Mouse (Mus musculus) heart, embryonic 15.5 days (tissue): ENCODE data around the gene Flad1. TPM values are rescaled to one million over a fixed set of nuclear protein-coding genes. Genes with fewer than 3 reads are reported as not detected.
"Not testable (repeated sequence)": the region's sequence is repeated elsewhere in the genome, so short reads cannot be mapped to it uniquely, and the experiment has no call there.

Experiments used
- ATAC-seq: fragments of 200-750 bp; cut with Nextera tagmentation; replicated peaks from 2 replicates; pipeline ENCODE4 v1.8.0; 2017; ENCODE audit warnings: low read depth, moderate TSS enrichment; ENCODE audit not compliant: insufficient number of reproducible peaks, insufficient read depth, low FRiP score
- H3K27ac ChIP-seq: fragments of 300-500 bp; sonication (generic); 2 replicates; pipeline ENCODE4 v1.5.1; 2015; ENCODE audit warnings: mild to moderate bottlenecking, inconsistent platforms
- H3K27me3 ChIP-seq: fragments of 300-500 bp; sonication (generic); 2 replicates; pipeline ENCODE4 v1.6.1; 2015; ENCODE audit warnings: inconsistent platforms
- H3K36me3 ChIP-seq: fragments of 300-500 bp; sonication (generic); 2 replicates; pipeline ENCODE4 v1.6.1; 2015; ENCODE audit warnings: mild to moderate bottlenecking, inconsistent platforms
- H3K4me1 ChIP-seq: fragments of 300-500 bp; sonication (generic); replicated peaks from 2 replicates; pipeline ENCODE4 v1.6.1; 2015; ENCODE audit warnings: inconsistent platforms
- H3K4me2 ChIP-seq: fragments of 300-500 bp; sonication (generic); 2 replicates; pipeline ENCODE4 v1.6.1; 2015; ENCODE audit warnings: inconsistent platforms, mild to moderate bottlenecking, moderate library complexity
- H3K4me3 ChIP-seq: fragments of 300-500 bp; sonication (generic); 2 replicates; pipeline ENCODE4 v1.5.1; 2015; ENCODE audit warnings: mild to moderate bottlenecking, inconsistent platforms
- H3K9ac ChIP-seq: fragments of 300-500 bp; sonication (generic); 2 replicates; pipeline ENCODE4 v1.6.1; 2015; ENCODE audit warnings: mild to moderate bottlenecking, inconsistent platforms
- H3K9me3 ChIP-seq: fragments of 300-500 bp; sonication (generic); replicated peaks from 2 replicates; pipeline ENCODE4 v1.6.1; 2016; ENCODE audit warnings: inconsistent platforms
- WGBS: fragments of 180-500 bp; shearing (Covaris S2); methylation state at CpG from one replicate; pipeline ENCODE4 v1.1.7; 2015; ENCODE audit warnings: mixed read lengths; 5-methylcytosine and 5-hydroxymethylcytosine counted together
- polyA plus RNA-seq: library from polyadenylated mRNA; unstranded; fragments of >200 nt; fragmentation: Nextera tagmentation; extraction: Ambion mirVana; gene quantifications from 2 replicates; pipeline ENCODE4 v1.2.1, GENCODE M21; 2015

Flad1 gene
- polyA plus RNA-seq, 1 experiment from 2014 or later: 34.0 TPM

DNA sequence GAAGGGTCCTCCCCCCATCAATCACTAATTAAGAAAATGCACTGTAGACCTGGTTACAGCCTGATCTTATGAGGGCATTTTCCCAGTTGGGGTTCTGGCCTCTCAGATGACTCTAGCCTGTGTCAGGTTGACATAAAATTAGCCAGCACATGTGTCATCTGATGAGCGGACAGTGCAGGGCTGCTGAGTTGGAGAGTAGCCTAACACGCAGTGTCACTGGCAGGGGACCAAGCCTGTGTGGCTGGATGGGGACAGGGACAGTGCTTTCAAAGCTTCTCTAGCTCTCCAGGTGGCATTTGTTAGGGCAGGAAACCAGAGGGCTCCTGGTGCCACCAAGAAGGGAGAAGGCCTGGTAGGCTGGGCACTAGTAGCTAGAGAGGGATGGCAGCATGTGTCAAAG is 29.0 kb upstream of the Flad1 start:
- Histone ChIP-seq H3K9me3 (no peaks in the 10 kb centered on the region), H3K4me1 (peaks cover 20% of the 10 kb centered on the region), H3K9ac (no peak overlapping the region), H3K4me3 (no peak overlapping the region), H3K27ac (no peak overlapping the region), H3K4me2 (no peak overlapping the region), H3K27me3 (no peaks in the 10 kb centered on the region), H3K36me3 (peaks cover 27% of the 10 kb centered on the region)
- ATAC-seq: no peak
- WGBS: 84% methylated on average over 2 of the region's 2 CpGs

DNA sequence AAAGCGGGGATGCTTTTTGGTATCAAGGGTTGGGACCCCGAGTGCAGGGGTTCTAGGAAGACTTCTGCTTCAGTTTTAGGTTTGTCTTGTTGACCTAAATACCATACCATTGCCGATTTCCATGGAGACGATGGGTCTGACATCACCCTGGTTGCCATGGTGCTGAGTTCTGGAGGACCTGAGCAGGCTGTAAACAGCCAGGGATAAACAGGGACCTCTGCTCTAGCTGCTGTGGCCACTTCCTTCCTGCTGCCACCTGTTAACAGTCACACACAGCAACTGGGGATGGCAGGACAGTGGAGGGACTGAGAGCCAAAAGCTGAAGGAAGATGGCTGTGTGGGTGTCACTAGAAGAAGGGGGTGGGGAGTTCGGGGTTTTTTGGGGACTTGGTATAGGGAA is 25.6 kb upstream of the Flad1 start:
- Histone ChIP-seq H3K9ac (peak overlapping the region; percentile 66), H3K4me1 (peaks cover 28% of the 10 kb centered on the region), H3K27ac (peak overlapping the region; percentile 76), H3K27me3 (no peaks in the 10 kb centered on the region), H3K4me3 (peak overlapping the region; percentile 60), H3K4me2 (peak overlapping the region; percentile 70), H3K9me3 (no peaks in the 10 kb centered on the region), H3K36me3 (peaks cover 25% of the 10 kb centered on the region)
- 28% methylated on average over 5 of the region's 5 CpGs for WGBS
- ATAC-seq: 0 out of 2 replicates have a peak, but pooled peaks have one; percentile 33

DNA sequence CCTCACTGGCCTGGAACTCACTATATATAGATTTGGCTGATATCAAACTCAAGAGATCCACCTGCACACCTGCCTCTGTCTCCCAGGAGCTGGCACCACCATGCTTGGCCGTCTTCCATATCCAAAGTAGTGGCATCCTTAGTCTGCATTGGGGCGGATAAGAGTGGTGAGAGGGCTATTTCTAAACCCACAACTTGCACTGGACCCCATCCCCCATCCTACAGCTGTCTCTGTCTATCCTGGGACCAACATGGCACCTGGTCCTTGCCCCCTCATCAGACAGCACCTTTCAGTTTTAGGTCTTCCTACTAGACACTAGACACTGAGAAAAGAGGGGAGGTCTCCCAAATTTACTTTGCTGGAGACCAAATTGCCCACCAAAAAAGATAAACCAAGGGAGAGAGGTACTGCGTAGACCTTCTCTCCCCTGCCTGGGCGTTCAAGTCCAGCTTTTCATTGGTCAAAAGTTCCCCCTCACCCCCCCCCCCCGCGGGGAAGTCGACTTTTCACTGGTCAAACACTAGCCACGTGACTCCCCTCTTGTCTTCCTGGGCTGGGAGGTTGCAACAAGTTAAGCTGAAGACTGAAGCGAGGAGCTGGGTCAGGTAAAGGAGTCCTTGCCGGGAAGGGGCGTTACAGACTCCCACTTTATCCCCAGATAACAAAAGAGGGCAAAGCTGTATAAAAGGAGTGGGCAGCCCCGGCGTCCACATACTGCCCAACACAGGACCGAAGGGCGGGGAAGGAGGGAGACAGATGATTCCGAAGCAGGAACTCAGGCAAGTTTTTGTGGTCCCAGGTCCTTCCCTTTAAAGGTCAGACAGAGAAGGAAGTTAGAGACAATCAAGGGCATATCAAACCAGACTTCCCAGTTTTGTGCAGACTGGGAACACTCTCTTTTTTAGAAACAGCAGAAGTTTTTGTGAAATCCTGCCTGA is 24.8 kb upstream of the Flad1 start, which contains the start of gene Pbxip1:
Gene Pbxip1 (plus strand): TSS at position 531 of the 938 bp plus-strand sequence.
- 3% methylated on average over 16 of the region's 16 CpGs for WGBS
- Histone ChIP-seq H3K4me3 (peak within 1 kb of the TSS; percentile 60), H3K36me3 (peaks cover 29% of the 10 kb centered on the region), H3K9ac (peak within 1 kb of the TSS; percentile 66), H3K27ac (peak within 1 kb of the TSS; percentile 76), H3K9me3 (no peaks in the 10 kb centered on the region), H3K4me1 (peaks cover 35% of the 10 kb centered on the region), H3K4me2 (peak within 1 kb of the TSS; percentile 70), H3K27me3 (no peaks in the 10 kb centered on the region)
- peak; percentile 66 for ATAC-seq

DNA sequence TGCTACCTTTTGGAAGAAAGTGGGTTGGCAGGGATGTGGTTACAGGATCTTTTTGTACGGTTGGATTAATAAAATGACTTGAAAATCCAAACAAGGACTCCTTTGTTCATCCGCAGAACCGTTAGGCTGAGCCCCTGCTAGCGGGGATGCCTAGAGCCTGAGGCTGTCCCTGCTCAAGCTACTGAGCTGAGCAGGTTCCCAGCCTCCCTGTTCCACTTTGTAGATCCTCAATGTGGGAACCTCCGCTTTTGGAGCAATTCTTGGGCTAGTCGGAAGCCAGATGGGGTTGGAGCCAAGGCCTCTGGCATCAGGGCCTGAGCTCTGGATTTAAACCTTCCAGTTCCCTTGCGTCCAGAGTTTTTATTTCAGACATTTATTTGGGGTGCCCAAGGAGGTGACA is 23.4 kb upstream of the Flad1 start:
- Histone ChIP-seq H3K4me1 (peaks cover 41% of the 10 kb centered on the region), H3K9ac (no peak overlapping the region), H3K27me3 (no peaks in the 10 kb centered on the region), H3K27ac (no peak overlapping the region), H3K4me2 (no peak overlapping the region), H3K9me3 (no peaks in the 10 kb centered on the region), H3K36me3 (peaks cover 25% of the 10 kb centered on the region), H3K4me3 (no peak overlapping the region)
- 76% methylated on average over 7 of the region's 7 CpGs for WGBS
- ATAC-seq: no peak

DNA sequence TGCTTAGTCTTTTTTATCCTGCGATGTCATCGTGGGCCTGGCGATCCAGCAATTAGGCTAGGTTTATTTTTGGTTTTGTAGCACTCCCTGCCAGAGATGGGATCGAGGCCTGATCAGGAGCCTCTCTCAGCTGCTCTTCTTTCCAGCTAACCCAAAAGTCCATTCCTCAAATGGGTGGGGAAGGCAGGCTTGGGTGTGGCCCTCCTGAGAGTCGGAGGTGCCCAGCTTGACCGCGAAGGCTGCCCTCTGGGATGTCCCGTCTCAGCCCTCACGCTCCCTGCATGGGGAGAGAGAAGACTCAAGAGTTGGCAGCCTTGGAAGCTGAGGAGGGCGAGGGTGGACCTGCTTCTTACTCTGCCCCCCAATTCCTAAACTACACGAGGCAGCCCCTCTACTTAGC is 22.9 kb upstream of the Flad1 start:
- Histone ChIP-seq H3K9me3 (no peaks in the 10 kb centered on the region), H3K27me3 (no peaks in the 10 kb centered on the region), H3K27ac (no peak overlapping the region), H3K9ac (no peak overlapping the region), H3K36me3 (peaks cover 22% of the 10 kb centered on the region), H3K4me1 (peaks cover 41% of the 10 kb centered on the region), H3K4me2 (no peak overlapping the region), H3K4me3 (no peak overlapping the region)
- ATAC-seq: no peak
- 77% methylated on average over 11 of the region's 11 CpGs for WGBS

DNA sequence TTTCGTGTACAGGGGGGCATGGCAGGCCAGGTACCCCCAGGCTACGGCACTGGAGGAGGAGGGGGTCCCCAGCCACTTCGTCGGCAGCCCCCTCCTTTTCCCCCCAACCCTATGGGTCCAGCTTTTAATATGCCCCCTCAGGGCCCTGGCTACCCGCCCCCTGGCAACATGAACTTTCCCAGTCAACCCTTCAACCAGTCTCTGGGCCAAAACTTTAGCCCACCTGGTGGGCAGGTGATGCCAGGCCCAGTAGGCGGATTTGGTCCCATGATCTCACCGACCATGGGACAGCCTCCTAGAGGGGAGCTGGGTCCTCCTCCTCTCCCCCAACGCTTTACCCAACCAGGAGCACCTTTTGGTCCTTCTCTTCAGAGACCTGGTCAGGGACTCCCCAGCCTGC is 20.9 kb upstream of the Flad1 start:
- 92% methylated on average over 8 of the region's 8 CpGs for WGBS
- ATAC-seq: no peak
- H3K9ac ChIP-seq: no peak overlapping the region
- no peaks in the 10 kb centered on the region for H3K27me3 ChIP-seq
- no peaks in the 10 kb centered on the region for H3K9me3 ChIP-seq
- no peak overlapping the region for H3K4me3 ChIP-seq
- H3K36me3 ChIP-seq: peaks cover 31% of the 10 kb centered on the region
- no peak overlapping the region for H3K4me2 ChIP-seq
- no peak overlapping the region for H3K27ac ChIP-seq
- peaks cover 34% of the 10 kb centered on the region for H3K4me1 ChIP-seq

DNA sequence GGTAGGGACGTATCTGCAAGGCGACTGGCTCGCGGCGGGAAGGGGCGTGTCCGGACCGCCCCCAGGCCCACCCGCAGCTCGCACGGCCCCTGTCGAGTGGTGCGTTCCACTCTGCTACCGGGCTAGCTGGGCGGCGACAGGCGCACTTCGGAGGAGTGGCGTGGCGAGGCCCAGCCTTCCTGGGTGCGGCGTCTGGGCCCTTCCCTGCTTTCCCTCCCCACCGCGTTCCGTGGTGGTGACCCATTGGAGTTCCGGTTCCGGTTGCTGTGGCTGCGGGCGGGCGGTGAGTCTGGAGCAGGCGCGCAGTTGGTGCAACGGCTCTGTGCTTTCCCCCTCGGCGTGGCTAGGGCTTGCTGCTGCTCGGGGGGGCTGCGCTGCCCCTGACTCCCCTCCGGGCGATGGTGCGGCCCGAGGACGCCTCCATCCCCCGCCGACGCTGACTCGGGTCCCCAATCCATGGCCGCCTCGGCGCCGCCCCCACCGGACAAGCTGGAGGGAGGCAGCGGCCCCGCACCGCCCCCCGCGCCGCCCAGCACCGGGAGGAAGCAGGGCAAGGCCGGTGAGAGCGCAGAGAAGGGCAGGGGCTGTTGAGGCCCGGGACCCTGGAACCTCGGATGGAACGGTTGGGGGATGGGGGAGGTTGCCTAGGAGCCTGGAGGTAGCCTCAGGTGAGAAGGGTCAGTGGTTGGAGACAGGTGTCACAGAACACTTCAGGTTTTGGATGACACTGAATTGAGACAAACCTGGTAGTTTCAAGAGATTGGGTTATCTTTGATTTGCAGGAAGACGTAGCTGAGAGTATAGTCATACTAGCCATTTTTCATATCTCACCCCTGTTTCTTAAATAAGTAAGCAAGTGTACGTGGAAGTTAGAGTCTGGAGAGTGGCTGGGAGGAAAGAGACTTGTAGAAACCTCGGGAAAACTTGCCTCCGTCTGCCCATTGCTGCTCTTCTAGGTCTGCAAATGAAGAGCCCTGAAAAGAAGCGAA is 18.8 kb upstream of the Flad1 start, which contains the start of gene Pygo2:
Gene Pygo2 (plus strand): TSS at position 44 of the 989 bp plus-strand sequence.
- WGBS: 2% methylated on average over 68 of the region's 68 CpGs
- no peaks in the 10 kb centered on the region for H3K27me3 ChIP-seq
- H3K27ac ChIP-seq: peak within 1 kb of the TSS; percentile 90
- H3K4me3 ChIP-seq: peak within 1 kb of the TSS; percentile 92
- peaks cover 46% of the 10 kb centered on the region for H3K36me3 ChIP-seq
- peak within 1 kb of the TSS; percentile 93 for H3K9ac ChIP-seq
- ATAC-seq: peak; percentile 96
- peaks cover 24% of the 10 kb centered on the region for H3K4me1 ChIP-seq
- peak within 1 kb of the TSS; percentile 85 for H3K4me2 ChIP-seq
- no peaks in the 10 kb centered on the region for H3K9me3 ChIP-seq

DNA sequence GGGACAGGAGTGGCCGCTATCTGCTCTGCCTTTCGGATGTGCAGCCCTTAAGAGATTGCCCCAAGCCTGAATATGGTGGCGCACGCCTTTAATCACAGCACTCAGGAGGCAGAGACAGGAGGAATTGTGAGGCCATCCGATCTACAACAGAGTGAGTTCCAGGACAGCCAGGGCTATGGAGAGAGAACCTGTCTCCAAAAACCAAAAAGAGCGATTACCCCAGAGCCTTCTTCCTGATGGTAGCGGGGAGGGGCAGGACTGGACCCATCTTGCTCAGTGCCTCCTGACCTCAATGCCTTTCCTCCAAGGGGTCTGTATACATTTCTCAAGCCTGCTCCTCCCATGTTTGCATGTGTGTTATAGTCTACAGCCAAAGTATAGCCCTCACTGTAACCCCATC is 17.4 kb upstream of the Flad1 start:
- WGBS: 89% methylated on average over 7 of the region's 7 CpGs
- H3K36me3 ChIP-seq: peaks cover 58% of the 10 kb centered on the region
- H3K27ac ChIP-seq, H3K4me2 ChIP-seq, ATAC-seq, H3K9me3 ChIP-seq, H3K27me3 ChIP-seq, H3K4me3 ChIP-seq, H3K9ac ChIP-seq: not testable (repeated sequence)
- H3K4me1 ChIP-seq: peaks cover 23% of the 10 kb centered on the region

DNA sequence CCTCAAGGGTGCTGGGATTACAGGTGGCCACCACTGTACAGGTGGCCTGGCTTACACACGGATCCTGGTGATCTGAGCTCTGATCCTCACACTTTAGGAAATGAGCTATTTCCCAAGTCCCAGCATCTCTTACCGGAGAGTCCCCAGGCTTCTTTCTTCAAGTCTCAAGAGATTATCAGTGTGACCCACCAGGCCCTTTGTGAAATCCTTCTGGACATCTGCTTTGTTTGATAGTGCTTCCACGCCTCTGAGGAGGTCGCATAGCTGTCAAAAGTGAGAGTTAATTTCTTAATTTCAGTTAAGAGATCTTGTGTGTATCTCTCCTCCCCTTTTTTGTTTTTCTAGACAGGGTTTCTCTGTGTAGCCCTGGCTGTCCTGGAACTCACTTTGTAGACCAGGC is 14.2 kb upstream of the Flad1 start:
- Histone ChIP-seq H3K4me3 (no peak overlapping the region), H3K9ac (no peak overlapping the region), H3K27me3 (no peaks in the 10 kb centered on the region), H3K9me3 (no peaks in the 10 kb centered on the region), H3K27ac (no peak overlapping the region), H3K36me3 (peaks cover 43% of the 10 kb centered on the region), H3K4me1 (peaks cover 35% of the 10 kb centered on the region), H3K4me2 (no peak overlapping the region)
- no peak for ATAC-seq
- 84% methylated on average over 4 of the region's 4 CpGs for WGBS

DNA sequence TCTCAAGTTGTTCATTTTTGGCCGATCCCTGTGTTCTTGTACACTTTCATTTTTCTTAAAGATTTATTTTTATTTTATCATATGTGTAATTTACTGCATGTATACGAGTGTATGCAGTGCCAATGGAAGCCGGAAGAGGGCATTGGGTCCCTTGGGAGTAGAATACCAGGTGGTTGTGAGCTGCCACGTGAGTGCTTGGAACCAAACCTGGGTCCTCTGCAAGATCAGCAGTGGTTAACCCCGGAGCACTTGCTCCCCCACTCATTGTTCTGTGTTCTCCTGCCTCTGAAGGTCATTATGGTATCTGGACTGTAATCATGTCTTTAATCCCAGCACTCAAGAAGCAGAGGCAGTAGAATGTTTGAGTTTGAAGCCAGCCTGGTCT is 13.5 kb upstream of the Flad1 start:
- no peak overlapping the region for H3K4me3 ChIP-seq
- H3K4me1 ChIP-seq: peaks cover 36% of the 10 kb centered on the region
- no peaks in the 10 kb centered on the region for H3K27me3 ChIP-seq
- H3K9ac ChIP-seq: no peak overlapping the region
- peaks cover 43% of the 10 kb centered on the region for H3K36me3 ChIP-seq
- ATAC-seq: no peak
- H3K4me2 ChIP-seq: no peak overlapping the region
- H3K27ac ChIP-seq: no peak overlapping the region
- H3K9me3 ChIP-seq: no peaks in the 10 kb centered on the region
- 80% methylated on average over 5 of the region's 5 CpGs for WGBS
